Mouse (Mus musculus): Measurements from ENCODE around the gene Chst7. TPM values are rescaled to one million over a fixed set of nuclear protein-coding genes. Genes with fewer than 3 reads are reported as not detected.
A peak's percentile ranks its signal among the peaks of the same experiment; 100 is the strongest.

Gene Chst7
- 1 to 10 TPM; 2.1 to 6.3 TPM for total RNA-seq (2021)
- long read RNA-seq, experiment 1, partial matches to known transcripts, result 1 of 4 reads
- long read RNA-seq, experiment 1, other reads (novel, unspliced or antisense), result 0 of 4 reads
- long read RNA-seq, experiment 2, transcript Chst7-201 (2 exons, 2,206 nt), result major isoform, 6 of 6 reads
- long read RNA-seq, experiment 2, partial matches to known transcripts, result 0 of 6 reads
- long read RNA-seq, experiment 2, other reads (novel, unspliced or antisense), result 0 of 6 reads

DNA sequence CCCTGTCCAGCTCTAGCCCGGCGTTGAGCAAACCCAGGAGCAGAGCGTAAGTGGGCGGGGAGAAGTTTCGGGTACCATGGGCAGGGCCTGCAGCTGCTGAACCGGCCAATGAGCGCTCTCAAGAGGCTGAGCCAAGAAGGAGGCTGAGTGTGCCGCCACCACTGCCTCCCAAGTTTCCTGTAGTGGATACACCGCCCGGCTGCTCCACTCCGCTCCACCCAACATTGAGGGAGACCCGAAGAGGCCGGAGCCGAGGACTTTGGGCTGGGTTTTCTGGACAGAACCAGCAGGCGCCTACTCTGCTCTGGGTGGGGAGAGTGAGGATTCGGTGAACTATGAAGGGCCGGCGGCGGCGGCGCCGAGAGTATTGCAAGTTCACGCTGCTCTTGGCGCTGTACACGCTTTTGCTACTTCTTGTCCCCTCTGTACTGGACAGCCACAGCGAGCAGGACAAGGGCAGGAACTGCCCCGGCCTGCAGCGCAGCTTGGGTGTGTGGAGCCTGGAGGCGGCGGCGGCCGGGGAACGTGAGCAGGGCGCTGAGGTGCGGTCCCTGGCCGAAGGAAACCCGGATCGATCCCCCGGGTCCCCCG, at the start of gene Chst7:
TSS of gene Chst7 (plus strand) at position 180 of the 591 bp plus-strand sequence.
- peak; percentile 21 to 40 for DNase-seq (ENCODE audit: low spot score in 2 of 2)

DNA sequence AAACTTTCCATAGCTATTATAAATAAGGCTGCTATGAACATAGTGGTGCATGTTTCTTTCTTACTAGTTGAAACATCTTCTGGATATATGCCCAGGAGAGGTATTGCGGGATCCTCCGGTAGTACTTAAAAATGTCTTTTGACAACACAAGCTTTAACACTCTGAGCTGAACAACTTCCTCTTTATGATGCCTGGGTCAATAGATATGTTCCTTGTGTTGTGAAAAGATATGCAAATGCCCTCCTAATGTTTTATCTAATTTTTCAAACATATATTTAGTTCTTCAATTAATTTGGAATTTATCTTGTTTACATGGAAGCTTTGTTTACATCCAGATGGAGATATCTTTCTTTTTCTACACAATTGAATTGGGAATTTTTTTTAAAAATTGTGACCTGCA, 47.1 kb upstream of the Chst7 start:
- DNase-seq (ENCODE audit: low spot score in 2 of 2), result no peak

GRCm38 (mm10) chrX:20020942-20021341, 38.4 kb upstream of the Chst7 start:
- peak in 1 of 2 experiments; percentile 28 for DNase-seq (ENCODE audit: low spot score in 2 of 2)

DNA sequence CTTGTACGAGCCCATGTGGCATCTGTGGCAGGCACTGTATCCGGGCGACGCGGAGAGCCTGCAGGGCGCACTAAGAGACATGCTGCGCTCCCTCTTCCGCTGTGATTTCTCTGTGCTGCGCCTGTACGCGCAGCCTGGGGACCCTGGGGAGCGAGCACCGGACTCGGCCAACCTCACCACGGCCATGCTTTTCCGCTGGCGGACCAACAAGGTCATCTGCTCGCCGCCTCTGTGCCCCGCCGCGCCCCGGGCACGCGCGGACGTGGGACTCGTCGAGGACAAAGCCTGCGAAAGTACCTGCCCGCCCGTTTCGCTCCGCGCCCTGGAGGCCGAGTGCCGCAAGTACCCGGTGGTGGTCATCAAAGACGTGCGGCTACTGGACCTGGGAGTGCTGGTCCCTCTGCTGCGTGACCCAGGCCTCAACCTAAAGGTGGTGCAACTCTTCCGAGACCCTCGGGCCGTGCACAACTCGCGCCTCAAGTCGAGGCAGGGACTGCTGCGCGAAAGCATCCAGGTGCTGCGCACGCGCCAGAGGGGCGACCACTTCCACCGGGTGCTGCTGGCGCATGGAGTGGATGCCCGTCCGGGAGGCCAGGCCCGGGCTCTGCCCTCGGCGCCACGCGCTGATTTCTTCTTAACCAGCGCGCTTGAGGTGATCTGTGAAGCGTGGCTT, 872 bp downstream of the Chst7 start:
- DNase-seq (ENCODE audit: low spot score in 2 of 2), result no peak

DNA sequence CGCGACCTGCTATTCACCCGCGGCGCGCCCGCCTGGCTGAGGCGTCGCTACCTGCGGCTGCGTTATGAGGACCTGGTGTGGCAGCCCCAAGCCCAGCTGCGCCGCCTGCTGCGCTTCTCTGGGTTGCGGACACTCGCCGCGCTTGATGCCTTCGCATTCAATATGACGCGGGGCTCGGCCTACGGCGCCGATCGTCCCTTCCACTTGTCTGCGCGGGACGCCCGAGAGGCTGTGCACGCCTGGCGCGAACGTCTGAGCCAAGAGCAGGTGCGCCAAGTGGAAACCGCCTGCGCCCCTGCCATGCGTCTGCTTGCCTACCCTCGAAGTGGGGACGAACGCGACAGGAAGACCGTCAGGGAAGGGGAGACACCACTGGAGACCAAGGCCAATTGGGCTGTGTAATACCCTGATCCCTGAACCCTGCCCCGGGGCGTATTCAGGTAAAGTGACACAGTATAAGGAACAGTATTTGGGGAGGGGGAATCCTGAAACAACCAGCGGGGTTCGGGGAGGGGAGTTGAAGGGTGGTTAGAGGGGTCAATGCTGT, 1.5 kb downstream of the Chst7 start:
- no peak for DNase-seq (ENCODE audit: low spot score in 2 of 2)

GRCm38 (mm10) chrX:20061764-20062480, 2.6 kb downstream of the Chst7 start:
- no peak for DNase-seq (ENCODE audit: low spot score in 2 of 2)

GRCm38 (mm10) chrX:20066636-20067035, 7.3 kb downstream of the Chst7 start:
- DNase-seq (ENCODE audit: low spot score in 2 of 2), result peak in 1 of 2 experiments; percentile 24

DNA sequence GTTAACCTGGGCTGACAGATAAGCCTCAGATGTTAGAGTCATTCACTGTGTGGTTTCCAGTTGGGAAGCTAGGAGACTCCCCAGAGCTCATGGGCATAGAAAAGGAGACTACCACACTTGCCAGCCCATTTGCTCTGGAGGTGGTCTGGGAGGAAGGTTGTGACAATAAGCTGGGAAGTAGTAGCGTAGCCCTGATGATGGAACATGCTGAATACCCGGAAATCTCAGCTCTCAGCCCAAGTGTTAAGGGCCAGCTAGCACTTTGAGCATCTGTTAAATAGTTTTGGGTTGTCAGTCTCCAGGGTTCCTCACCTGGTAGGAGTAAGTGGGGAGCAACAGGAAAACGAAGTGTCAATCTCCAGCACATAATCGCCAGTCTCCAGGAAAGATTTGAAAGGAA, 10.8 kb downstream of the Chst7 start:
- no peak for DNase-seq (ENCODE audit: low spot score in 2 of 2)

GRCm38 (mm10) chrX:20117717-20118116, 58.4 kb downstream of the Chst7 start:
- DNase-seq (ENCODE audit: low spot score in 2 of 2), result no peak

DNA sequence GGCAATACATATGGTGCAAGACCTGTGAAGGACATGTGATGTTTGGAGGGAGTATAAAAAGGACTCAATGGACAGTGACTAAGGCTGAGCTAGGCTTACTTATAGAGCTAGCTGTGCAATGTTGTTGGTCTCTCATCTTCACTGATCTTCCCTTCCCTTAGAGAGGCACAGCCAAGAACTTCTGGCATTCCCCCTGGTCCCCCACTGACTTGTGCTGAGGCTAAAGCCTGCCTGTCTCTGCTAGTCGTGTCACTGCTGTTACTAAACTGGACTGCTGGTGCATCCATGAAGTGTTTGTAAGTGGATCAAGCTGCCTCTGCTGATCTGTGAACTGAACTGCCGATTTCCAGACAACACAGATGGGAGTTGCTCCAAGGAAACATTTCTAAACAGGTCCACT, 66.1 kb downstream of the Chst7 start:
- no peak for DNase-seq (ENCODE audit: low spot score in 2 of 2)

DNA sequence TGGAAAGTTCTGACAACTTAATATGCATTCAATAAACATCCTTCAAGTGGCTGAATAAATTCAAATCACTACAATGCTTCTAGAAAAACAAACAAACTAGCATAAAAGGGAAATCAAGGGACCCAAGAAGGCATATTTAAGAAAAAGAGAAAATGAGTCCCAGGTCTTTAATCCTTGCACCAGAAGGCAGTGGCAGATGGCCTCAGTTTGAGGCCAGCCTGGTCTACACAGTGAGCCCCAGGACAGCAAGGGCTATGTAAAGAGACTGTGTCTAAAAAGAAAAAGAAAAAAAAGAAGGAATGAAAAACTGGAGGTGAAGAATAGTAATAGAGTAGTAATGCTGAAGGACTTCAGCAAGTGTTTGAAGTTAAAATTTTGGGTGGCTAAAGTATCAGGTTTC, 69.6 kb downstream of the Chst7 start:
- no peak for DNase-seq (ENCODE audit: low spot score in 2 of 2)

GRCm38 (mm10) chrX:20129466-20129865, 70.1 kb downstream of the Chst7 start:
- no peak for DNase-seq (ENCODE audit: low spot score in 2 of 2)

Other genes starting within 250 kb of the Chst7 start
- gene Slc9a7, start 232.2 kb downstream of the Chst7 start, total RNA-seq (2021), result 10 to 100 TPM; 66.5 to 68.3 TPM